Mouse (Mus musculus) CH12.LX (cell line): ENCODE data around the gene Wnt4. TPM values are rescaled to one million over a fixed set of nuclear protein-coding genes. Genes with fewer than 3 reads are reported as not detected.

Experiments used
- DNase-seq: peaks from one replicate; pipeline ENCODE4 v3.0.0-alpha.2; 2013; ENCODE audit errors: extremely low read depth
- H3K27ac ChIP-seq: 2 replicates; pipeline ENCODE4 v1.5.1; 2012; ENCODE audit warnings: low read depth, mild to moderate bottlenecking, control low read depth, moderate library complexity; ENCODE audit not compliant: insufficient read depth
- H3K27me3 ChIP-seq: replicated peaks from 2 replicates; pipeline ENCODE3; 2012; ENCODE audit warnings: inconsistent platforms
- H3K36me3 ChIP-seq, 2 experiments: replicated peaks in 1 of 2; 2 replicates each; pipeline versions ENCODE3 to v1.6.1; 2012; ENCODE audit warnings: inconsistent platforms in 1 of 2, low read length in 1 of 2, mild to moderate bottlenecking in 1 of 2, mixed read lengths in 1 of 2, moderate library complexity in 1 of 2; ENCODE audit not compliant: control insufficient read depth in 1 of 2, insufficient read depth in 1 of 2
- H3K4me1 ChIP-seq, 2 experiments: 2 replicates each; pipeline ENCODE4 v1.6.1; 2012; ENCODE audit warnings: inconsistent platforms in 1 of 2, moderate library complexity in 1 of 2; ENCODE audit not compliant: insufficient read depth in 2 of 2, control insufficient read depth in 1 of 2
- H3K4me2 ChIP-seq: 2 replicates; pipeline ENCODE4 v1.6.1; 2012; ENCODE audit warnings: low read depth, mild to moderate bottlenecking, control low read depth; ENCODE audit not compliant: poor library complexity, insufficient read depth, severe bottlenecking
- H3K4me3 ChIP-seq, 3 experiments: fragments of 150-350 bp in 1 of 3; sonication (generic) in 1 of 3; replicated peaks in 1 of 3; 2 replicates each; pipeline versions ENCODE3 to v1.5.1; 2011 to 2012; ENCODE audit warnings: low read depth in 2 of 3, low read length in 2 of 3, mild to moderate bottlenecking in 2 of 3, moderate library complexity in 2 of 3, control low read depth in 1 of 3, improper control_type of control experiment in 1 of 3, inconsistent platforms in 1 of 3, mixed read lengths in 1 of 3; ENCODE audit not compliant: poor library complexity in 1 of 3
- H3K79me2 ChIP-seq: replicated peaks from 2 replicates; pipeline ENCODE4 v1.6.1; 2012; ENCODE audit warnings: mild to moderate bottlenecking, moderate library complexity; ENCODE audit not compliant: control insufficient read depth, poor library complexity, insufficient read depth, severe bottlenecking; ENCODE audit errors: extremely low read depth
- H3K9ac ChIP-seq: 2 replicates; pipeline ENCODE4 v1.6.1; 2012; ENCODE audit warnings: low read depth, mild to moderate bottlenecking, control low read depth, moderate library complexity; ENCODE audit not compliant: insufficient read depth
- H3K9me3 ChIP-seq: replicated peaks from 2 replicates; pipeline ENCODE3; 2012; ENCODE audit warnings: low read length, inconsistent platforms, mixed read lengths
- BHLHE40 ChIP-seq: IDR thresholded peaks from 2 replicates; pipeline ENCODE4 v1.6.1; 2011; ENCODE audit warnings: mild to moderate bottlenecking, low read depth, low read length, improper control_type of control experiment
- CHD1 ChIP-seq: IDR thresholded peaks from 2 replicates; pipeline ENCODE4 v1.6.1; 2012; ENCODE audit warnings: low read depth, low read length, improper control_type of control experiment, inconsistent platforms
- E2F4 ChIP-seq: IDR thresholded peaks from 2 replicates; pipeline ENCODE4 v1.6.1; 2011; ENCODE audit warnings: low read depth, low read length, improper control_type of control experiment; ENCODE audit not compliant: insufficient replicate concordance
- ETS1 ChIP-seq: conservative IDR thresholded peaks from 2 replicates; pipeline ENCODE4 v1.6.1; 2012; ENCODE audit warnings: low read depth, mild to moderate bottlenecking, inconsistent platforms, low read length, improper control_type of control experiment, moderate library complexity
- IRF4 ChIP-seq: IDR thresholded peaks from 2 replicates; pipeline ENCODE4 v1.6.1; 2014; ENCODE audit warnings: low read depth, mild to moderate bottlenecking, inconsistent platforms, low read length, improper control_type of control experiment
- KAT2A ChIP-seq: IDR thresholded peaks from 2 replicates; pipeline ENCODE4 v1.6.1; 2012; ENCODE audit warnings: low read length, improper control_type of control experiment, inconsistent platforms; ENCODE audit not compliant: insufficient replicate concordance
- MAFK ChIP-seq: IDR thresholded peaks from 2 replicates; pipeline ENCODE4 v1.6.1; 2011; ENCODE audit warnings: low read length, improper control_type of control experiment; ENCODE audit not compliant: insufficient replicate concordance
- MEF2A ChIP-seq: IDR thresholded peaks from 2 replicates; pipeline ENCODE4 v1.6.1; 2014; ENCODE audit warnings: low read depth, mild to moderate bottlenecking, inconsistent platforms, low read length, improper control_type of control experiment, borderline replicate concordance
- MYC ChIP-seq: IDR thresholded peaks from 2 replicates; pipeline ENCODE4 v1.6.1; 2011; ENCODE audit warnings: low read depth, mild to moderate bottlenecking, improper control_type of control experiment, low read length
- PAX5 ChIP-seq: IDR thresholded peaks from 2 replicates; pipeline ENCODE4 v1.6.1; 2012; ENCODE audit warnings: low read length, inconsistent platforms, mixed read lengths
- POLR2A ChIP-seq: IDR thresholded peaks from 2 replicates; pipeline ENCODE4 v1.6.1; 2011; ENCODE audit warnings: low read depth, mild to moderate bottlenecking, improper control_type of control experiment, low read length
- POLR2AphosphoS2 ChIP-seq: IDR thresholded peaks from 2 replicates; pipeline ENCODE4 v1.6.1; 2011; ENCODE audit warnings: low read depth, low read length, improper control_type of control experiment
- RAD21 ChIP-seq: IDR thresholded peaks from 2 replicates; pipeline ENCODE4 v1.6.1; 2011; ENCODE audit warnings: low read depth, mild to moderate bottlenecking, low read length, improper control_type of control experiment, moderate library complexity
- RCOR1 ChIP-seq: conservative IDR thresholded peaks from 2 replicates; pipeline ENCODE4 v1.6.1; 2012; ENCODE audit warnings: low read depth, mild to moderate bottlenecking, inconsistent platforms, low read length, improper control_type of control experiment
- SIN3A ChIP-seq: IDR thresholded peaks from 2 replicates; pipeline ENCODE4 v1.6.1; 2012; ENCODE audit warnings: low read length, improper control_type of control experiment, inconsistent platforms
- TBP ChIP-seq: conservative IDR thresholded peaks from 2 replicates; pipeline ENCODE4 v1.6.1; 2011; ENCODE audit warnings: low read depth, low read length, improper control_type of control experiment
- ZKSCAN1 ChIP-seq: IDR thresholded peaks from 2 replicates; pipeline ENCODE4 v1.6.1; 2012; ENCODE audit warnings: low read depth, inconsistent platforms, low read length, improper control_type of control experiment, borderline replicate concordance
- ZMIZ1 ChIP-seq: IDR thresholded peaks from 2 replicates; pipeline ENCODE4 v1.6.1; 2012; ENCODE audit warnings: low read depth, mild to moderate bottlenecking, inconsistent platforms, low read length, improper control_type of control experiment
- ZNF384 ChIP-seq: IDR thresholded peaks from 2 replicates; pipeline ENCODE4 v1.6.1; 2012; ENCODE audit warnings: low read depth, low read length, improper control_type of control experiment, inconsistent platforms
- dilution Hi-C: fragments of 300-500 bp; cut with MboI; formaldehyde crosslinking; loops from 2 replicates; pipeline ENCODE4 v1.14.3; 2020; ENCODE audit warnings: low sequenced_read_pairs; ENCODE audit not compliant: extremely low pct_unique_long_range_greater_than_20kb, extremely low pct_ligation_motif_present
- in situ Hi-C: fragments of 300-500 bp; cut with MboI; formaldehyde crosslinking; loops from 3 replicates; pipeline ENCODE4 v1.14.3; 2019; ENCODE audit warnings: low sequenced_read_pairs, low pct_ligation_motif_present, low pct_unique_long_range_greater_than_20kb, mixed read lengths
- polyA plus RNA-seq: library from polyadenylated mRNA; unstranded; fragments of >175 nt; gene quantifications from 2 replicates; pipeline ENCODE4 v1.2.1, GENCODE M21; 2012; ENCODE audit warnings: low read depth; ENCODE audit not compliant: insufficient read length
- total RNA-seq, 2 experiments: library from RNA; depleted of rRNA; stranded (reverse); fragments of 300-350 nt in 1 of 2; fragments of >200 nt in 1 of 2; gene quantifications; 2 replicates each; pipeline ENCODE4 v1.2.3; 2012 to 2014

The Wnt4 gene
- total and polyA plus RNA-seq, 3 experiments: not detected

GRCm38 (mm10) chr4:137253601-137254000, 23.7 kb upstream of the Wnt4 start:
- H3K9me3 ChIP-seq: peaks cover 12% of the 10 kb centered on the region
- dilution Hi-C loops: no loop called here

GRCm38 (mm10) chr4:137254206-137254976, 22.9 kb upstream of the Wnt4 start:
- H3K4me1 ChIP-seq: no peaks in the 10 kb centered on the region
- TF ChIP-seq KAT2A: no peak
- TF ChIP-seq TBP: no peak
- TF ChIP-seq POLR2AphosphoS2: no peak
- no peak for TF ChIP-seq RCOR1
- no peak for TF ChIP-seq POLR2A
- no peak for TF ChIP-seq RAD21
- no peak for TF ChIP-seq ZMIZ1
- no peak for TF ChIP-seq SIN3A
- TF ChIP-seq ZNF384: no peak
- TF ChIP-seq MEF2A: no peak
- TF ChIP-seq E2F4: no peak
- TF ChIP-seq BHLHE40: no peak
- TF ChIP-seq MYC: no peak
- TF ChIP-seq, all 38 proteins: peak for 0
- in situ Hi-C loops: no loop called here
- Histone ChIP-seq H3K27ac (no peak overlapping the region), H3K9ac (no peak overlapping the region), H3K36me3 (no peaks in the 10 kb centered on the region), H3K27me3 (peaks cover 67% of the 10 kb centered on the region), H3K79me2 (no peaks in the 10 kb centered on the region), H3K4me3 (no peak overlapping the region), H3K9me3 (peaks cover 12% of the 10 kb centered on the region), H3K4me2 (no peak overlapping the region)
- no peak for DNase-seq
- dilution Hi-C loops: no loop called here

More at GRCm38 (mm10) chr4:137253601-137254000, 23.7 kb upstream of the Wnt4 start:
- no peak overlapping the region for H3K27ac ChIP-seq
- H3K9ac ChIP-seq: no peak overlapping the region
- DNase-seq: no peak
- TF ChIP-seq ZKSCAN1: no peak
- TF ChIP-seq MAFK: no peak
- TF ChIP-seq ETS1: no peak
- TF ChIP-seq E2F4: no peak
- no peak for TF ChIP-seq PAX5
- TF ChIP-seq RAD21: no peak
- TF ChIP-seq IRF4: no peak
- no peak for TF ChIP-seq CHD1
- TF ChIP-seq, all 38 proteins: peak for 0
- Histone ChIP-seq H3K4me1 (no peaks in the 10 kb centered on the region), H3K4me2 (no peak overlapping the region), H3K79me2 (no peaks in the 10 kb centered on the region), H3K36me3 (no peaks in the 10 kb centered on the region), H3K4me3 (no peak overlapping the region), H3K27me3 (peaks cover 75% of the 10 kb centered on the region)
- in situ Hi-C loops: no loop called here
